Mouse (Mus musculus) heart, embryonic 10.5 days (tissue): Measurements from ENCODE around the gene Zbtb3. TPM values are rescaled to one million over a fixed set of nuclear protein-coding genes. Genes with fewer than 3 reads are reported as not detected.

Experiments used
- DNase-seq: peaks from one replicate; pipeline ENCODE4 v3.0.0-alpha.2; 2017; ENCODE audit warnings: low spot score
- H3K27ac ChIP-seq: fragments of 300-500 bp; sonication (generic); 2 replicates; pipeline ENCODE4 v1.5.1; 2016; ENCODE audit warnings: mild to moderate bottlenecking
- H3K27me3 ChIP-seq: fragments of 300-500 bp; sonication (generic); 2 replicates; pipeline ENCODE4 v1.6.1; 2016; ENCODE audit warnings: mild to moderate bottlenecking; ENCODE audit not compliant: poor library complexity, insufficient read depth, severe bottlenecking
- H3K36me3 ChIP-seq: fragments of 300-500 bp; sonication (generic); 2 replicates; pipeline ENCODE4 v1.6.1; 2016; ENCODE audit warnings: mild to moderate bottlenecking, moderate library complexity
- H3K4me1 ChIP-seq: fragments of 300-500 bp; sonication (generic); 2 replicates; pipeline ENCODE4 v1.6.1; 2016; ENCODE audit warnings: mild to moderate bottlenecking
- H3K4me3 ChIP-seq: fragments of 300-500 bp; sonication (generic); 2 replicates; pipeline ENCODE4 v1.5.1; 2016; ENCODE audit warnings: mild to moderate bottlenecking, moderate library complexity
- H3K9me3 ChIP-seq: fragments of 300-500 bp; sonication (generic); 2 replicates; pipeline ENCODE4 v1.6.1; 2016; ENCODE audit warnings: mild to moderate bottlenecking, moderate library complexity
- WGBS: fragments of 180-500 bp; shearing (Covaris S2); methylation state at CpG from one replicate; pipeline ENCODE4 v1.1.7; 2016; 5-methylcytosine and 5-hydroxymethylcytosine counted together
- polyA plus RNA-seq: library from polyadenylated mRNA; unstranded; fragments of >200 nt; fragmentation: Nextera tagmentation; extraction: Ambion mirVana; gene quantifications from 2 replicates; pipeline ENCODE4 v1.2.1, GENCODE M21; 2016

Gene Zbtb3
- polyA plus RNA-seq, 1 experiment from 2014 or later: 5.9 TPM

GRCm38 (mm10) chr19:8853117-8853516 is 50.8 kb downstream of the Zbtb3 start:
- WGBS: 82% methylated on average over 3 of the region's 3 CpGs
- no peak for DNase-seq
- Histone ChIP-seq H3K27me3 (no peaks in the 10 kb centered on the region), H3K36me3 (0 out of 2 replicates have a peak, but pooled peaks cover 5% of the 10 kb centered on the region), H3K27ac (no peak overlapping the region), H3K9me3 (no peaks in the 10 kb centered on the region), H3K4me3 (no peak overlapping the region), H3K4me1 (peaks cover 17% of the 10 kb centered on the region)

Other genes with a start within 250 kb of the Zbtb3 start
- 0.23 and 0.48 TPM in 2 replicates for gene Slc22a8, start 211.3 kb upstream of the Zbtb3 start, polyA plus RNA-seq
- gene Slc22a6, start 184.5 kb upstream of the Zbtb3 start, polyA plus RNA-seq: 0.04 TPM in 1 of 2 replicates, not detected in the other
- 0.04 TPM in 1 of 2 replicates, not detected in the other for gene Chrm1, start 138.8 kb upstream of the Zbtb3 start, polyA plus RNA-seq
- gene Slc3a2, start 79.2 kb upstream of the Zbtb3 start, polyA plus RNA-seq: 91.8 and 104 TPM in 2 replicates
- gene Wdr74, start 66.7 kb upstream of the Zbtb3 start, polyA plus RNA-seq: 76.6 and 101 TPM in 2 replicates
- 1.6 and 2.1 TPM in 2 replicates for gene 1700092M07Rik, start 61.8 kb upstream of the Zbtb3 start, polyA plus RNA-seq
- 83.1 and 91.1 TPM in 2 replicates for gene Stx5a, start 61.1 kb upstream of the Zbtb3 start, polyA plus RNA-seq
- 156 and 193 TPM in 2 replicates for gene Nxf1, start 45.5 kb upstream of the Zbtb3 start, polyA plus RNA-seq
- gene Tmem223, start 31.6 kb upstream of the Zbtb3 start, polyA plus RNA-seq: 134 and 136 TPM in 2 replicates
- gene Tmem179b, start 28.1 kb upstream of the Zbtb3 start, polyA plus RNA-seq: 57.4 and 60.0 TPM in 2 replicates
- 29.7 and 36.1 TPM in 2 replicates for gene Taf6l, start 16.1 kb upstream of the Zbtb3 start, polyA plus RNA-seq
- 159 and 172 TPM in 2 replicates for gene Polr2g, start 4.0 kb upstream of the Zbtb3 start, polyA plus RNA-seq
- gene Ttc9c, start 16.8 kb downstream of the Zbtb3 start, polyA plus RNA-seq: 43.2 and 51.3 TPM in 2 replicates
- gene Hnrnpul2, start 17.5 kb downstream of the Zbtb3 start, polyA plus RNA-seq: 2.8 and 4.6 TPM in 2 replicates
- not detected in 2 replicates for gene AC129217.1, start 27.2 kb downstream of the Zbtb3 start, polyA plus RNA-seq
- gene Bscl2, start 34.9 kb downstream of the Zbtb3 start, polyA plus RNA-seq: 46.2 and 51.1 TPM in 2 replicates
- 2.6 and 4.7 TPM in 2 replicates for gene Gng3, start 36.6 kb downstream of the Zbtb3 start, polyA plus RNA-seq
- 0.36 and 0.51 TPM in 2 replicates for gene Lrrn4cl, start 48.2 kb downstream of the Zbtb3 start, polyA plus RNA-seq
- gene Ubxn1, start 68.9 kb downstream of the Zbtb3 start, polyA plus RNA-seq: 156 and 193 TPM in 2 replicates
- 58.9 and 59.4 TPM in 2 replicates for gene Uqcc3, start 78.4 kb downstream of the Zbtb3 start, polyA plus RNA-seq
- gene Lbhd1, start 81.2 kb downstream of the Zbtb3 start, polyA plus RNA-seq: 68.9 and 88.7 TPM in 2 replicates
- not detected in 2 replicates for gene Gm49403, start 81.4 kb downstream of the Zbtb3 start, polyA plus RNA-seq
- 106 and 140 TPM in 2 replicates for gene 1810009A15Rik, start 86.3 kb downstream of the Zbtb3 start, polyA plus RNA-seq
- not detected in 2 replicates for gene Gm49416, start 86.4 kb downstream of the Zbtb3 start, polyA plus RNA-seq
- gene Ints5, start 90.5 kb downstream of the Zbtb3 start, polyA plus RNA-seq: 35.8 and 39.0 TPM in 2 replicates
- gene Ganab, start 95.5 kb downstream of the Zbtb3 start, polyA plus RNA-seq: 91.4 and 103 TPM in 2 replicates
- gene B3gat3, start 117.8 kb downstream of the Zbtb3 start, polyA plus RNA-seq: 52.0 and 57.9 TPM in 2 replicates
- 3.2 and 5.2 TPM in 2 replicates for gene Rom1, start 126.8 kb downstream of the Zbtb3 start, polyA plus RNA-seq
- gene Eml3, start 127.0 kb downstream of the Zbtb3 start, polyA plus RNA-seq: 17.4 and 24.4 TPM in 2 replicates
- gene Mta2, start 139.3 kb downstream of the Zbtb3 start, polyA plus RNA-seq: 113 and 140 TPM in 2 replicates
- 25.7 and 32.8 TPM in 2 replicates for gene Tut1, start 151.3 kb downstream of the Zbtb3 start, polyA plus RNA-seq
- 378 and 459 TPM in 2 replicates for gene Eef1g, start 164.5 kb downstream of the Zbtb3 start, polyA plus RNA-seq
- 15.1 and 19.4 TPM in 2 replicates for gene Ahnak, start 186.7 kb downstream of the Zbtb3 start, polyA plus RNA-seq